Mouse (Mus musculus): Measurements from ENCODE around the gene Tspoap1. TPM values are rescaled to one million over a fixed set of nuclear protein-coding genes. Genes with fewer than 3 reads are reported as not detected.

Tspoap1 gene
- polyA plus RNA-seq (2012; rRNA removed) = 3.1 and 4.2 TPM in 2 replicates

DNA sequence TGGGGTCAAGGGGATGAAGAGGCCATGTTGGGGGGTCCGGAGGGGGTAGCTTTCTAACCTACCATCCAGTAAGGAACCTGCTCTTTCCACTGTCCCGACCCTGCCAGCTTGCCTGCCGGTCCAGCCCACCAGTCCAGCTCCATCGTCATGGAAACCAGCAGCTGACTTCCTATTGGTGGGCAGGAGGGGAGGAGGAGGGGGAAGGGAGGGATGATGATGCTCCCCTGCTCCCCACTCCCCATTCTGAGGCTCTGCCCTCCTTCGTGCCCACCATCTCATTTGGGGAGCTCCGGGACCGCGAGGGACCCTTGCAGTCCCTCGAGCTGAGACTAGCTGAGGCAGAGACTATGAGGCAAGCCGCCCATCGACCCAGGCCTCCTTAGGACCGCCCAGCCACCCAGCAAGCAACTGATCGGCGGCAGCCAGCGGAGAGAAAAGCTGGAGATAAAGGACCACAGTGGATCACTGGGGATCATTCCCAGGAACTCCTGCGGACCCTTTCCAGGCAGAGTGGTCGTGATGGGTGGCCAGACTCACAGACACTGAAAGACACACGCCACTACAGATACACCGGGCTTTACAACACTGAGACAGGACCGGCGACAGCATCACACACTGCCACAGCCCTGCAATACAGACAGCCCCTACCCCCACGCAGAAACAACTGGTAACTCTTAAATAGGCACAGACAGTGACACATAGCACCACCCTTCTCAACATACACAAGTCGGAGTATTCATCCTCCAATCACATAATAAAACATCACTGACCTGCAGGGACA, at the start of gene Tspoap1:
TSS of gene Tspoap1 (plus strand) at position 241 of the 781 bp plus-strand sequence.
- Histone ChIP-seq H3K4me1 (ENCODE audit: control insufficient read depth, insufficient read depth, low read length) (no peaks in the 10 kb centered on the region), H3K36me3 (ENCODE audit: control insufficient read depth, insufficient read depth, low read length) (no peaks in the 10 kb centered on the region), H3K27me3 (replicated peaks; ENCODE audit: control insufficient read depth, insufficient read depth, low read length) (no peaks in the 10 kb centered on the region), H3K27ac (ENCODE audit: insufficient read depth, low read depth, low read length) (no peak within 1 kb of the TSS), H3K4me3 (ENCODE audit: insufficient read depth, low read depth, low read length) (no peak within 1 kb of the TSS)
- TF ChIP-seq CTCF (conservative IDR thresholded peaks at IDR 0.05; ENCODE audit: insufficient read depth, insufficient read length, low read depth, low read length) (no peak), POLR2A (IDR thresholded peaks at IDR 0.05; ENCODE audit: low read depth, low read length) (no peak)
- no peak for DNase-seq
- WGBS = 7% methylated on average over 23 of the region's 23 CpGs

DNA sequence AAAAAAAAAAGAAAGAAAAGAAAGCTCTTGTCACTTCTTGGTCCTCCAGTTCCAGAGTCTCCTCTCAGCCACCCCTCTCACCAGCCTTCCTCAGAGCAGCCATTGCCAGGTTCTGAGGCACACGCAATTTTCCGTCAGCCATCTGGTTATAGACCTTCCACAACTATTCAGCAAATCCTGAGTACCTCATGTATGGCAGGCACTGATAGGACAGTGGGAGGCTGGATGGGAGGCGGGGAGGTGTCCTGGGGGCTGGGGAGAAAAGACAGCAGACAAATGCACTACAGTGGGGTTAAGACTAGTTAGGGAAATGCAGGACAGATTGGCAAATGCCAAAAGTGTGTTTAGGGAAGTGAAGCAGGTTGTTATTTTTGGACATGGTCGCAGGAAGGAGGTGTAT, 48.2 kb upstream of the Tspoap1 start:
- H3K4me1 ChIP-seq (ENCODE audit: control insufficient read depth, insufficient read depth, low read length) = peaks cover 10% of the 10 kb centered on the region; the same call in 1 of the 2 replicates
- TF ChIP-seq POLR2A (IDR thresholded peaks at IDR 0.05; ENCODE audit: low read depth, low read length) (no peak), CTCF (conservative IDR thresholded peaks at IDR 0.05; ENCODE audit: insufficient read depth, insufficient read length, low read depth, low read length) (no peak)
- H3K27ac ChIP-seq (ENCODE audit: insufficient read depth, low read depth, low read length) = no peak overlapping the region
- no peaks in the 10 kb centered on the region for H3K27me3 ChIP-seq (replicated peaks; ENCODE audit: control insufficient read depth, insufficient read depth, low read length)
- no peak for DNase-seq
- H3K36me3 ChIP-seq (ENCODE audit: control insufficient read depth, insufficient read depth, low read length) = no peaks in the 10 kb centered on the region
- WGBS = 85% methylated on average over 4 of the region's 4 CpGs
- no peak overlapping the region for H3K4me3 ChIP-seq (ENCODE audit: insufficient read depth, low read depth, low read length)

DNA sequence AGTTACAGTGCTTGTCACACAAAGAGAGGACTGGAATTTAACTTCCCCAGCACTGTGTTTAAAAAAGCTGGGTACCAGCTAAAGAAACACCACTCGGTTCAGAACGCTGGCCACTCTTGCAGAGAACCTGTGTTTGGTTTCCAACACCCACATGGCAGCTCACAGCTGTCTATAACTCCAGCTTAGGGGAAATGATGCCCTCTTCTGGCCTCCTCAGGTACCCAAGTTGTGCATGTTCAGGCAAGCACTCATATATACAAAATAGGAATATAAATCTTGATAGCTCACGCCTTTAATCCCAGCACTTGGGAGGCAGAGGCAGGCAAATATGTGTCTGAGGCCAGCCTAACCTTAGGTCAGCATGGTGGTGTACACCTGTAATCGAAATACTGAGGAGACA, 44.3 kb upstream of the Tspoap1 start:
- H3K36me3 ChIP-seq (ENCODE audit: control insufficient read depth, insufficient read depth, low read length) = no peaks in the 10 kb centered on the region; the same call in 1 of the 2 replicates
- DNase-seq = no peak
- TF ChIP-seq POLR2A (IDR thresholded peaks at IDR 0.05; ENCODE audit: low read depth, low read length) = no peak
- no peak overlapping the region for H3K27ac ChIP-seq (ENCODE audit: insufficient read depth, low read depth, low read length)
- no peaks in the 10 kb centered on the region for H3K27me3 ChIP-seq (replicated peaks; ENCODE audit: control insufficient read depth, insufficient read depth, low read length)
- no peak overlapping the region for H3K4me3 ChIP-seq (ENCODE audit: insufficient read depth, low read depth, low read length)
- 87% methylated on average over 4 of the region's 4 CpGs for WGBS
- 0 out of 2 replicates have a peak, but pooled peaks cover 2% of the 10 kb centered on the region for H3K4me1 ChIP-seq (ENCODE audit: control insufficient read depth, insufficient read depth, low read length)

DNA sequence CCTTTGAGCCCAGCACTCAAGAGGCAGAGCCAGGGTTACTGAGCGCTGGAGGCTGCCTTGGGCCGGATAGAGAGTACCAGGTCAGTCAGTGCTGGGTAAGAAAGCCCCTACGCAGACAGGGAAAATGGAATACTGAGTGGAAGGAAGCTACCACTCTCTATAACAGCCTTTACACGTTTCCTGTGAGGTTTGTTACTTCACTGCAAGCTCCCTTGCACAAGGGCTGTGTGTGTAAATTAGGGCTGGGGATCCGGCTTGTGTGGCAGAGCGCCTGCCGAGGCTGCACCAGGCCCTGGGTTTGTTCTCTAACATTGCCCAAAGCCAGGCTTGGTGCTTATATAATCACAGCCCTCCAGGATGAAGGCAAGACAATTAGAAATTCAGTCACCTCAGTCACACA, 40.8 kb upstream of the Tspoap1 start:
- H3K27ac ChIP-seq (ENCODE audit: insufficient read depth, low read depth, low read length) = no peak overlapping the region
- TF ChIP-seq POLR2A (IDR thresholded peaks at IDR 0.05; ENCODE audit: low read depth, low read length) = no peak
- TF ChIP-seq CTCF (conservative IDR thresholded peaks at IDR 0.05; ENCODE audit: insufficient read depth, insufficient read length, low read depth, low read length) = no peak
- WGBS = 81% methylated on average over 7 of the region's 7 CpGs

DNA sequence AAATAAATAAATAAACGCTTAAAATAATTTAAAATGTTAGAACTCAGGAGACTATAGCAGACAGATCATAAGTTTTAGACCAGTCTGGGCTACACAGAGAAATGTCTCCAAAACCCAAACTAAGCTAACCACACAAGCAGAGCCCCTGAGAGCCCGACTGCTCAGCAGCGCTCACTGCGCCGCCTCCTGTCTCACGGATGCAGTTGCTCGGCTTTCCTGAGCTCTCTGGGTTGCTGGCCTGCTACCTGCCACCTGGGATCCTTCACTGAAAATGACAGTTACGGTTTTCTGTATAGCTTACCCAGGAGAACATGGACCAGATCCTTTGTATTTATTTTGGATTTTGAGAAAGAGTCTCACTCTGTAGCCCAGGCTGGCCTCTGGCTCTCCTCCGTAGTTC, 40.0 kb upstream of the Tspoap1 start:
- no peaks in the 10 kb centered on the region for H3K27me3 ChIP-seq (replicated peaks; ENCODE audit: control insufficient read depth, insufficient read depth, low read length)
- WGBS = 72% methylated on average over 9 of the region's 9 CpGs
- H3K4me1 ChIP-seq (ENCODE audit: control insufficient read depth, insufficient read depth, low read length) = no peaks in the 10 kb centered on the region
- H3K27ac ChIP-seq (ENCODE audit: insufficient read depth, low read depth, low read length) = no peak overlapping the region
- H3K4me3 ChIP-seq (ENCODE audit: insufficient read depth, low read depth, low read length) = no peak overlapping the region
- no peak for TF ChIP-seq POLR2A (IDR thresholded peaks at IDR 0.05; ENCODE audit: low read depth, low read length)
- no peak for DNase-seq
- no peaks in the 10 kb centered on the region; the same call in 1 of the 2 replicates for H3K36me3 ChIP-seq (ENCODE audit: control insufficient read depth, insufficient read depth, low read length)

More for the DNA sequence above, 40.8 kb upstream of the Tspoap1 start:
- Histone ChIP-seq H3K4me3 (ENCODE audit: insufficient read depth, low read depth, low read length) (no peak overlapping the region), H3K4me1 (ENCODE audit: control insufficient read depth, insufficient read depth, low read length) (no peaks in the 10 kb centered on the region), H3K27me3 (replicated peaks; ENCODE audit: control insufficient read depth, insufficient read depth, low read length) (no peaks in the 10 kb centered on the region), H3K36me3 (ENCODE audit: control insufficient read depth, insufficient read depth, low read length) (no peaks in the 10 kb centered on the region; the same call in 1 of the 2 replicates)
- DNase-seq = no peak

DNA sequence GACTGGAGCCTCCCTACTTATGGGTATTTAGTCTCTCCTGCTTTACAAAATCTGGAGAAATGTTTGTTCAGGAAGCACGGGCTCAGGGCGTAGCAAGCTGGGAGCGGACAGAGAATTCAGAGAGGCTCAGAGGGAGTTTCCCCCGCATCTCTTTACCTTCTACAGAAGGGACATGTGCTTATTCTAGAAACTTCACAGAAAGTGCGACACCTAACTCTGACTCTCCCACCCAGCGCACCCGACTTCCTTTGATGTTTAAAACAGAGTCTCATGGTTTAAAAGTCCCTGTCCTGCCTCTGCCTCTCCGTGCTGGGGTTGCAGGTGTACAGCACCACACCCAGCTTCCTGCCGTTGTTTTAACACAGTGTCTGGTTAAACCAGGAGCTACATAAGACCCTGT, 39.5 kb upstream of the Tspoap1 start:
- no peak for TF ChIP-seq CTCF (conservative IDR thresholded peaks at IDR 0.05; ENCODE audit: insufficient read depth, insufficient read length, low read depth, low read length)
- no peak for DNase-seq
- no peaks in the 10 kb centered on the region for H3K4me1 ChIP-seq (ENCODE audit: control insufficient read depth, insufficient read depth, low read length)
- H3K36me3 ChIP-seq (ENCODE audit: control insufficient read depth, insufficient read depth, low read length) = no peaks in the 10 kb centered on the region; the same call in 1 of the 2 replicates
- WGBS = 70% methylated on average over 9 of the region's 9 CpGs
- H3K4me3 ChIP-seq (ENCODE audit: insufficient read depth, low read depth, low read length) = no peak overlapping the region
- H3K27me3 ChIP-seq (replicated peaks; ENCODE audit: control insufficient read depth, insufficient read depth, low read length) = no peaks in the 10 kb centered on the region
- no peak overlapping the region for H3K27ac ChIP-seq (ENCODE audit: insufficient read depth, low read depth, low read length)

DNA sequence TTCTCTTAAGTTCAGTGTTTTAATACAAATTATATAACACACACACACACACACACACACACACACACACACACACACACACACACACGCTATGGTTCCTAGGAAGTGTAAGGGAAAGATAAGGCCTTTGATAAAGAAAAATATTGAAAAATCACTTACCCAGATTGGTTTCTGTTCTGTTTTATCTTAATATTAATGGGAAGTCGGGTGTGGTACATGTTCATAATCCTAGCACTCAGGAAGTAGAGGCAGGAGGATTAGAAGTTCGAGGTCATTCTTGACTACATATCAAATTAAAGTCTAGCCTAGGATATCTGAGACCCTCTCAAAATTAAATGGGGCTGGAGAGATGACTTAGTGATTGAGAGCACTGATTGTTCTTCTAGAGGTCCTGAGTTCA, 38.2 kb upstream of the Tspoap1 start:
- TF ChIP-seq CTCF (conservative IDR thresholded peaks at IDR 0.05; ENCODE audit: insufficient read depth, insufficient read length, low read depth, low read length) = no peak
- TF ChIP-seq POLR2A (IDR thresholded peaks at IDR 0.05; ENCODE audit: low read depth, low read length) = no peak
- no peaks in the 10 kb centered on the region for H3K27me3 ChIP-seq (replicated peaks; ENCODE audit: control insufficient read depth, insufficient read depth, low read length)
- H3K4me1 ChIP-seq (ENCODE audit: control insufficient read depth, insufficient read depth, low read length) = no peaks in the 10 kb centered on the region
- 77% methylated on average over 3 of the region's 3 CpGs for WGBS
- no peak for DNase-seq
- no peaks in the 10 kb centered on the region; the same call in 1 of the 2 replicates for H3K36me3 ChIP-seq (ENCODE audit: control insufficient read depth, insufficient read depth, low read length)
- H3K27ac ChIP-seq (ENCODE audit: insufficient read depth, low read depth, low read length) = no peak overlapping the region
- H3K4me3 ChIP-seq (ENCODE audit: insufficient read depth, low read depth, low read length) = no peak overlapping the region
